Mouse (Mus musculus) lung, postnatal 25 days (tissue): Measurements from ENCODE around the gene Epha10.
"Not testable (repeated sequence)": the region's sequence is repeated elsewhere in the genome, so short reads cannot be mapped to it uniquely, and the experiment has no call there.

Source experiments
- DNase-seq: peaks from one replicate; pipeline ENCODE4 v3.0.0; 2022; ENCODE audit warnings: low spot score

Gene Epha10

GRCm38 (mm10) chr4:124894508-124895428 is 14.1 kb downstream of the Epha10 start:
- no peak for DNase-seq

- DNase-seq: no peak
Measured at GRCm38 (mm10) chr4:124898428-124898827, 17.7 kb downstream of the Epha10 start.

GRCm38 (mm10) chr4:124899906-124900305 is 19.2 kb downstream of the Epha10 start:
- DNase-seq: no peak

- DNase-seq: no peak
Measured at GRCm38 (mm10) chr4:124905417-124905816, 24.7 kb downstream of the Epha10 start.

- DNase-seq: no peak
Measured at GRCm38 (mm10) chr4:124905971-124906822, 25.5 kb downstream of the Epha10 start.

- DNase-seq: no peak
Measured at GRCm38 (mm10) chr4:124928102-124928501, 47.4 kb downstream of the Epha10 start.

- DNase-seq: peak; percentile 97
Measured at GRCm38 (mm10) chr4:124936613-124937471, 56.1 kb downstream of the Epha10 start, which contains the start of gene 9930104L06Rik. 9930104L06Rik (plus strand) TSS chr4:124937048.

GRCm38 (mm10) chr4:124939211-124939610 is 58.5 kb downstream of the Epha10 start, which contains the start of gene Cdca8:
Cdca8 (minus strand) TSS chr4:124939311.
- DNase-seq: not testable (repeated sequence)

GRCm38 (mm10) chr4:124943022-124943421 is 62.3 kb downstream of the Epha10 start:
- peak; percentile 72 for DNase-seq

- DNase-seq: no peak
Measured at GRCm38 (mm10) chr4:124943781-124944180, 63.1 kb downstream of the Epha10 start.

- no peak for DNase-seq
Measured at GRCm38 (mm10) chr4:124944961-124945360, 64.3 kb downstream of the Epha10 start.

- no peak for DNase-seq
Measured at GRCm38 (mm10) chr4:124949488-124949887, 68.8 kb downstream of the Epha10 start.

- peak; percentile 22 for DNase-seq
Measured at GRCm38 (mm10) chr4:124950181-124951035, 69.7 kb downstream of the Epha10 start.

- peak; percentile 11 for DNase-seq
Measured at GRCm38 (mm10) chr4:124951036-124951433, 70.3 kb downstream of the Epha10 start.

- peak; percentile 65 for DNase-seq
Measured at GRCm38 (mm10) chr4:124953546-124953945, 72.8 kb downstream of the Epha10 start.

GRCm38 (mm10) chr4:124957284-124957683 is 76.6 kb downstream of the Epha10 start:
- no peak for DNase-seq

GRCm38 (mm10) chr4:124959062-124959461 is 78.4 kb downstream of the Epha10 start:
- peak; percentile 26 for DNase-seq

GRCm38 (mm10) chr4:124960940-124961339 is 80.2 kb downstream of the Epha10 start:
- no peak for DNase-seq

- no peak for DNase-seq
Measured at GRCm38 (mm10) chr4:124962576-124962975, 81.9 kb downstream of the Epha10 start.

GRCm38 (mm10) chr4:124964912-124965599 is 84.4 kb downstream of the Epha10 start:
- no peak for DNase-seq
